Mouse (Mus musculus): Measurements from ENCODE around the gene Fam213a. TPM values are rescaled to one million over a fixed set of nuclear protein-coding genes. Genes with fewer than 3 reads are reported as not detected.
A peak's percentile ranks its signal among the peaks of the same experiment; 100 is the strongest.
"Not testable (repeated sequence)": the region's sequence is repeated elsewhere in the genome, so short reads cannot be mapped to it uniquely, and the experiment has no call there.

The Fam213a gene
- 4.5 and 11.6 TPM in 2 replicates for polyA plus RNA-seq (2012; ENCODE audit: insufficient read depth, low replicate concordance)

DNA sequence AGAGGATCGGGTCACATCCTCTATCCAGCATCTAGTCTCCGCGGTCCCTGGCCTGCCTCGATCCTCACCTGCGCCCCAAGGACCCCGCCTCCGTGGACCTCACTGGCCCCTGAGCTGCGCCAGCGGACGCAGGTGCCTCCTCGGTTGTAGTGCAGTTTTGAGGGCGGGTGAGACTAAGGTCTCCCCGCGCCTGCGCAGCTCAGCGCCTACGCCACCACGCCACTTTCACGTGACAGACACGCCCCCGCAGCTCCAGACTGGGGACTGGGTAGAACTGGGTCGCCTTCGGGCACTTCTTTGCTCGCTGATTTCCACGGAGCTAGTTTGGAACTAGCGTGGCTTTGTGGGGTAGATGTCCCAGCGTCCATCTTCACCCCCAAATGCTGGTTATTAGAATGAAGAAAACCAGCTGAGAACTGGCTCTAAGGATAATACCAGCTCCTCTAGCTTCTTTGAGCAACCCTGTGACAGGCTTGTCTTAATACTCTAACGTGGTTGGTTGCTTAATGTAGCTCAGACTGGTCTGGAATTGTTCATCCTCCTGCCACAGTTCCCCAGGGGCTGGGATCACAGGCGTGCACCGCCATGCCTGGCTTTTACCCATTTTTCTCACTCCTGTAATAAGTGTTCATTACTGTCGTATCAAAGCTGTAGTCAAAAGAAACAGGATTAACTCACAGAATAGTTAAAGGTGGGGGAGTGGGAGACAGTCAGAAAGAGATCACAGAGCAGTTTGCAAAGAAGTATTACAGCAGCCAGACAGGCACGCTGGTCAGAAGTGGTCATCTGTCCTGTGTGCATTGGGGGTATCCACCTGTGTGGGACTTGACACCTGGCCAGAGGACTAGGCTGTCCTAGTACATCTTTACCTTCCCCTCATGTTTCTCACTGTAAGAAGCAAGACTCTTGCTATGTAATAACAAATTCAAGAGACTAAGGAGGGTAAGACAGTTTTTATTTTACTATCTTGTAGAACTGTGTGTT lies at the start of gene Fam213a:
Gene Fam213a, minus strand, starts transcription at position 159 of the 984 bp plus-strand sequence.
- Histone ChIP-seq H3K36me3 (replicated peaks; ENCODE audit: low read length) (peaks cover 3% of the 10 kb centered on the region), H3K4me1 (peaks cover 39% of the 10 kb centered on the region), H3K27me3 (replicated peaks) (no peaks in the 10 kb centered on the region), H3K9me3 (no peaks in the 10 kb centered on the region), H3K4me3 (replicated peaks) (peak within 1 kb of the TSS; percentile 96)
- no peak for TF ChIP-seq FLI1 (IDR thresholded peaks at IDR 0.05; ENCODE audit: low read length)

DNA sequence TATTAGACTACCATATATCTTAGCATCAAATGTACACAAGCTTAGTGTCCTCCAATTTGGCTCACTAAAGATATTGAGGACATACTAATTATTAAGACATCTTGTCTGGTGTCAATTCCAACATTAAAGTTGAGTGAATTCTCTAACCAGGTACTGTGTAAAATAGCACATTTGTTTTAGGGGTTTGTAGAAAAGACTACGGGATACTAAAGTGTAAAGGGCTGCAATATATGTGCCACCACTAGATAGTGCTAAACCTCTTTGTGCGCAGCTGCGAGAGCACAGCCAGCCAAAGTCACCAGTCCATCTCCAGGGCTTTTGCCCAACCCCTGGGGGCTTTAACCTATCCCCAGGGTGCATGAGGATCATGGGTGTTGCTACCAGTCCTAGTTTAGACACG lies 39.6 kb upstream of the Fam213a start:
- H3K36me3 ChIP-seq (replicated peaks; ENCODE audit: low read length); H3K4me1 ChIP-seq; H3K27me3 ChIP-seq (replicated peaks); H3K9me3 ChIP-seq; H3K4me3 ChIP-seq (replicated peaks): not testable (repeated sequence)

DNA sequence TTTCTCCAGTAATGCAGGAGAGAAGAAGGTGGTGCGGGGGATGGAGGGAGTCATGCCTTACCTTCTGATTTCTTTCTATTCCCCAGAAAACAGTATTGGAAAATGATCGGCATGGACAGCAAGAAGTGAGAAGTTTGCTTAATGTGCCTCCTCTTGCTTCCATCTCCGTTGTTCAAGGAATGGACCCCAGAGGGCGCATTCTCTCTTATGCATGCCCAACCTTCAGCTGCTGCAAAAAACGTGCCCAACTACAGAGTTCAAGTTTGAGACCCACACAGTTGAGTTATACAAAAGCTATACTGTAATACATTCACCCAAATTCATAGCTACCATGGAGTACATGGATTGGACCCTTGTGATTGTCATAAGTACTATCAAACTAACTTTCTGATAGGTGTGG lies 38.9 kb upstream of the Fam213a start:
- Histone ChIP-seq H3K4me1 (no peaks in the 10 kb centered on the region), H3K27me3 (replicated peaks) (no peaks in the 10 kb centered on the region), H3K9me3 (no peaks in the 10 kb centered on the region), H3K4me3 (replicated peaks) (no peak overlapping the region), H3K36me3 (replicated peaks; ENCODE audit: low read length) (no peaks in the 10 kb centered on the region)
- TF ChIP-seq GATA1 (IDR thresholded peaks at IDR 0.05; ENCODE audit: borderline replicate concordance, low read length) (no peak), FLI1 (IDR thresholded peaks at IDR 0.05; ENCODE audit: low read length) (no peak)

DNA sequence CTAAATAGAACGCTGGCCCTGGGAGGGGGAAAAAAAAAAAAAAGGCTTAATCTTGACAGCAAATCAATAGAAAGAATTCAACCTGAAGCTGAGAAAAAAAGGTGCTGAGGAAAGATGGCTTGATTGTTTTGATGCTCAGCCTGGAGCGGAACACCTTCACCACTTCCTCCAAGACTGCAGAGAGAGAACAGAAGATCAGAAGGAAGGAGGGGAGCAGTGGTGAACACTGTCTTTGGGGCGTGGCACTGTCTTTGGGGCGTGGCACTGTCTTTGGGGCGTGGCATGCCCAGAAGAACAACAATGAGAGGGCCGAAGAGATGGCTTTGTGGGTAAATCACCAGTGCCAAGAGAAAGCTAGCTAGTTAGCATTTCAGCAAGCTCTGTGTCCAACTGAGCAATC lies 36.9 kb upstream of the Fam213a start:
- no peak overlapping the region for H3K4me3 ChIP-seq (replicated peaks)
- no peaks in the 10 kb centered on the region for H3K27me3 ChIP-seq (replicated peaks)
- no peak for TF ChIP-seq FLI1 (IDR thresholded peaks at IDR 0.05; ENCODE audit: low read length)
- TF ChIP-seq GATA1 (IDR thresholded peaks at IDR 0.05; ENCODE audit: borderline replicate concordance, low read length) = no peak
- no peaks in the 10 kb centered on the region for H3K36me3 ChIP-seq (replicated peaks; ENCODE audit: low read length)
- no peaks in the 10 kb centered on the region for H3K9me3 ChIP-seq
- H3K4me1 ChIP-seq = no peaks in the 10 kb centered on the region

DNA sequence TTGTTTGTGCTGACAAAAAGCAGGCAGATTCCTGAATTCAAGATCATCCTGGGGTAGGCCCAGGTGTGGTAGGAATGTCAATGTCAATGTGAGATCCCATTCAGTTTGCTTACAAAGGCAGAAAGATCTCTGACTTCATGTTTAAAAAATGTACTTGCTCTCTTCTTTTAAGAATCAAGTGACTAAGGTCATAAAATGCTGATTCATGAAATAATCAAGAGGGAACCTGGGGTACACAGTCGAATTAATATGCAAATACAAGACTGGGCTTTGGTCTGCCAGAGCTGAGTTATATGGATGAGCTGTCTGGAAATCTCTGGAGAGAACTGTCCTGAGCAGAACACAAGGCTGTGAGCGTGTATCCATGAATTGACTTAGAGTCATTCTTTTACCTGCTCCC lies 33.8 kb upstream of the Fam213a start:
- Histone ChIP-seq H3K9me3 (no peaks in the 10 kb centered on the region), H3K4me1 (peaks cover 4% of the 10 kb centered on the region; the same call in 1 of the 2 replicates), H3K4me3 (replicated peaks) (no peak overlapping the region), H3K36me3 (replicated peaks; ENCODE audit: low read length) (no peaks in the 10 kb centered on the region), H3K27me3 (replicated peaks) (no peaks in the 10 kb centered on the region)
- TF ChIP-seq GATA1 (IDR thresholded peaks at IDR 0.05; ENCODE audit: borderline replicate concordance, low read length) (no peak), FLI1 (IDR thresholded peaks at IDR 0.05; ENCODE audit: low read length) (no peak)

DNA sequence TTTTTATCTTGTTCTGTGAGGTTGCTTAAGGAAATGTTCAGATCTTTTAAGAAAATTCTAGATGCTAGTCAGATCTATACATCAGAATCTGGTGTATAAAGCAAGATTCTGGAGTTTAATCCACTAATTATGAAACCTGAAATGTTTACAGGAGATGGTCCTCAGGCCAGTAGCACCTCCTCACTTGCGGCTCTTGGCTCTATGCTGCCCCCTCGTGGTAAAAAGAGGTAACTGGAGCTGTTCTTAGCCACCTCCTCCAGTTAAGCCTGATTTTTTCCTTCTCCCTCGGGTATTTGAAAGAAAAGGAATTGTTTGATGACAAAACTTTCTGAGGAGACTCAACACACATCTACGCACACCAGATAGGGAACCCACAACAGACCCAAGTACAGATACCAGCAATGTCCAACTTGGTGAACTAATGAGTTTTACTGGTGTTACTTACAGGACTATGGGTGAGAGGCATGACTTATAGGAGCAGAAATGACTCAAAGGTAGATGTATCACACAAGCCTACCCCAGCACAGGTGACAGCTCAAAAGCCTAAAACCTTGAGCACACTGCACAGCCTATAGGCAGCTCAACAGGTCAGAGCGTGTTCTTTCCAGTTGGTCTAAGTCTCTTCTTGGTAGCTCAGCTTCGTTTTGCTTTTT lies 21.7 kb upstream of the Fam213a start:
- Histone ChIP-seq H3K36me3 (replicated peaks; ENCODE audit: low read length) (no peaks in the 10 kb centered on the region), H3K4me3 (replicated peaks) (no peak overlapping the region), H3K4me1 (peaks cover 24% of the 10 kb centered on the region), H3K9me3 (no peaks in the 10 kb centered on the region), H3K27me3 (replicated peaks) (no peaks in the 10 kb centered on the region)
- TF ChIP-seq GATA1 (IDR thresholded peaks at IDR 0.05; ENCODE audit: borderline replicate concordance, low read length) (no peak), FLI1 (IDR thresholded peaks at IDR 0.05; ENCODE audit: low read length) (no peak)

DNA sequence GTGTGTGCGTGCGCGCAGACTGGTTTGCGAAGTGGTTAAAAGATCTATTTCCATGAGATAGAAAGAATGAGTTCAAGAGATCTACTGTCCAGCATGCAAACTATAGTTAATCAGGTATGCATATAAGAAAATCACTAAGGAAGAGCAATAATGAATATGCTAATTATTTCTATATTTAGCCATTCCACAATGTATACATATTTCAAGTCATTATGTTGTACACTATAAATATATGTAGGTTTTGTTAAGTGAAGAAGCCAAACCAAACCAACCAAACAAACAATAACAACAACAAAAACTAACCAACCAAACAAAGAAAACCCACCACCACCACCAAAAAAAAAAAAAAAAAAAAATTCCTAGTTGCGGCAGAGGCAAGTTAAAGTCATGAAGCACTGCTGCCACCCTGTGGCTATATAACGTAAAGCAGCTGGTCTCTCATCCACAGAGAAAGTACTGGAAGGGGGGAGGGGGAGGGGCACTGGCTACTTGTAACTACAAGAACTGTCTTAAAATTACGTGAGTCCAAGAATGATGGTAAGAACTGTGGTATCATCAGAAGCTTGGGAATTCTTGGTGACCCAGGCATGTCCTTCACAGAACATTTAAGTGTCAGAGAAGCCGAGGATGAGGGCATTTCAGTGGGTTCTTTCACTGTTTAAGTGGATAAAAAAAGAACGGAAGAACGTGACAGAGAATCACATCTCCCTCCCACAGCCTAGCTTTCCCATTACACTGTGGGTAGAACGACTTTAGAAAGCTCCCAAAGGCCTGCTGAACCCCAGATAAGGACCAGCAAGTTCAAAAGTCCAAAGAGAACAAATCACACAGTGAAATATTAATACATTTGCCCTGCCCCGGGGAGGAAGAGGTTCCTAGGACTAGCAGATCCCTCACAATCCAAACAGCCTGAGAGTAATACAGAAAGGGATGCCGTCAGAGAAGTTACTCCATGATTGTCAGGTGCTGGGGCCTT lies 19.8 kb upstream of the Fam213a start:
- peaks cover 24% of the 10 kb centered on the region for H3K4me1 ChIP-seq
- no peaks in the 10 kb centered on the region for H3K9me3 ChIP-seq
- no peaks in the 10 kb centered on the region for H3K36me3 ChIP-seq (replicated peaks; ENCODE audit: low read length)
- TF ChIP-seq GATA1 (IDR thresholded peaks at IDR 0.05; ENCODE audit: borderline replicate concordance, low read length) = no peak
- no peak for TF ChIP-seq FLI1 (IDR thresholded peaks at IDR 0.05; ENCODE audit: low read length)
- H3K27me3 ChIP-seq (replicated peaks) = no peaks in the 10 kb centered on the region
- H3K4me3 ChIP-seq (replicated peaks) = no peak overlapping the region

DNA sequence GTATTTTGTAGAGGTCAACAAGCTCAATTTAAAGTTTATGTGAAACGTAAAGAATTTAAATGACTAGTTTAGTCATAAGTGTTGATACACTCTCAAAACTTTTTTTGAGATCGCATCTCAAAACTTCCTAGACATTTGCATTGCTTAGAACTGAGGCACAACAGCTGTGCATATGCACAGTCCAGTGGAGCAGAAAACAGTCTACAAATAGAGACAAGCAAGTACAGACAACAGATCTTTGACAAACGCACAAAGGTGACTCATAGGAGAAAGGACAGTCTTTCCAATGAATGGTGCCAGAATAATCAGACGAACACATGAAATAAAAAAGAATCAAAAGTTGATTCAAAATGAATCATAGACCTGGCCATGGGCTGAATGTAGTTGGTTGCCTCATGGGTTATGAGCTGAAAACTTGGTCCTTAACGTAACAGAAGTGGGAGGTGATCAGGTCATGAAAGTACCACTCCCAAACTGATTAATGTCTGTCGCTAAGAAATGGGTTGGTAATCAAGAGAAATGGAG lies 17.5 kb upstream of the Fam213a start:
- Histone ChIP-seq H3K27me3 (replicated peaks) (no peaks in the 10 kb centered on the region), H3K4me1 (peaks cover 42% of the 10 kb centered on the region), H3K4me3 (replicated peaks) (no peak overlapping the region), H3K9me3 (no peaks in the 10 kb centered on the region), H3K36me3 (replicated peaks; ENCODE audit: low read length) (no peaks in the 10 kb centered on the region)
- TF ChIP-seq GATA1 (IDR thresholded peaks at IDR 0.05; ENCODE audit: borderline replicate concordance, low read length) (no peak), FLI1 (IDR thresholded peaks at IDR 0.05; ENCODE audit: low read length) (no peak)

DNA sequence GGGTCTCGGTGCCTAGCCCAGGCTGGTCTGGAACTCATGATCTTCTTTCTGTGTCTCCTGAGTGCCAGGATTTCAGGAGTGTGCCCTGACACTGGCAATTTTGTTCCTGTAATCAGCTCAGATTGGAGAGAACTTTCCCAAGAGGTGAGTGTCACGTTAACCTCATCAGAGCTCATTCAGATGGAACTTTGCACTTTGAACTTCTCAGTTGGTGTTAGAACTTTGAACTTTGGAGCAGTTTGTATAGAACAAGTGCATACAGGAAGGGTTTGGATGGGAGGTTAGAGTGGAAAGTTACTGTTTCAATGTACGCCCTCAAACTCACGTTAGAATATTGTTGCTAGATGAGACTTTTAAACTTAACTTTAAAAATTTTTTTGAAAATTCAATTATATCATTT lies 15.7 kb upstream of the Fam213a start:
- Histone ChIP-seq H3K4me3 (replicated peaks) (no peak overlapping the region), H3K9me3 (no peaks in the 10 kb centered on the region), H3K4me1 (peaks cover 43% of the 10 kb centered on the region), H3K27me3 (replicated peaks) (no peaks in the 10 kb centered on the region), H3K36me3 (replicated peaks; ENCODE audit: low read length) (no peaks in the 10 kb centered on the region)
- TF ChIP-seq FLI1 (IDR thresholded peaks at IDR 0.05; ENCODE audit: low read length) (no peak), GATA1 (IDR thresholded peaks at IDR 0.05; ENCODE audit: borderline replicate concordance, low read length) (no peak)
